Mouse (Mus musculus): Measurements from ENCODE around the gene Elk4.

Gene Elk4

GRCm38 (mm10) chr1:132012861-132013260, 5.5 kb downstream of the Elk4 start:
- no peak for DNase-seq (ENCODE audit: low read depth, low spot score)

- DNase-seq (ENCODE audit: low read depth, low spot score): no peak
Observed at GRCm38 (mm10) chr1:132014800-132015199, 7.4 kb downstream of the Elk4 start.

- DNase-seq (ENCODE audit: low read depth, low spot score): no peak
Observed at GRCm38 (mm10) chr1:132016691-132017090, 9.3 kb downstream of the Elk4 start.

- DNase-seq (ENCODE audit: low read depth, low spot score): no peak
Observed at GRCm38 (mm10) chr1:132019876-132020275, 12.5 kb downstream of the Elk4 start.

GRCm38 (mm10) chr1:132022107-132022506, 14.7 kb downstream of the Elk4 start:
- no peak for DNase-seq (ENCODE audit: low read depth, low spot score)

GRCm38 (mm10) chr1:132026925-132027646, 19.7 kb downstream of the Elk4 start:
- DNase-seq (ENCODE audit: low read depth, low spot score): peak; percentile 74

GRCm38 (mm10) chr1:132027978-132028377, 20.6 kb downstream of the Elk4 start:
- DNase-seq (ENCODE audit: low read depth, low spot score): no peak

- DNase-seq (ENCODE audit: low read depth, low spot score): no peak
Observed at GRCm38 (mm10) chr1:132028413-132028812, 21.0 kb downstream of the Elk4 start.

- DNase-seq (ENCODE audit: low read depth, low spot score): no peak
Observed at GRCm38 (mm10) chr1:132030574-132030973, 23.2 kb downstream of the Elk4 start.

GRCm38 (mm10) chr1:132032172-132032571, 24.8 kb downstream of the Elk4 start:
- no peak for DNase-seq (ENCODE audit: low read depth, low spot score)

- no peak for DNase-seq (ENCODE audit: low read depth, low spot score)
Observed at GRCm38 (mm10) chr1:132037746-132038145, 30.3 kb downstream of the Elk4 start.

GRCm38 (mm10) chr1:132038753-132039152, 31.3 kb downstream of the Elk4 start:
- no peak for DNase-seq (ENCODE audit: low read depth, low spot score)

GRCm38 (mm10) chr1:132040201-132040621, 32.8 kb downstream of the Elk4 start:
- no peak for DNase-seq (ENCODE audit: low read depth, low spot score)

GRCm38 (mm10) chr1:132043759-132044158, 36.4 kb downstream of the Elk4 start:
- no peak for DNase-seq (ENCODE audit: low read depth, low spot score)

GRCm38 (mm10) chr1:132046143-132046735, 38.8 kb downstream of the Elk4 start:
- peak; percentile 49 for DNase-seq (ENCODE audit: low read depth, low spot score)

GRCm38 (mm10) chr1:132051746-132052145, 44.3 kb downstream of the Elk4 start:
- DNase-seq (ENCODE audit: low read depth, low spot score): no peak

GRCm38 (mm10) chr1:132054387-132054786, 47.0 kb downstream of the Elk4 start:
- DNase-seq (ENCODE audit: low read depth, low spot score): no peak

GRCm38 (mm10) chr1:132055054-132055664, 47.8 kb downstream of the Elk4 start:
- DNase-seq (ENCODE audit: low read depth, low spot score): no peak

- no peak for DNase-seq (ENCODE audit: low read depth, low spot score)
Observed at GRCm38 (mm10) chr1:132058558-132058957, 51.2 kb downstream of the Elk4 start.

- no peak for DNase-seq (ENCODE audit: low read depth, low spot score)
Observed at GRCm38 (mm10) chr1:132060036-132060769, 52.8 kb downstream of the Elk4 start.

GRCm38 (mm10) chr1:132061750-132062541, 54.5 kb downstream of the Elk4 start:
- no peak for DNase-seq (ENCODE audit: low read depth, low spot score)
